Mouse (Mus musculus) adrenal gland, postnatal 25 days (tissue): ENCODE data around the gene Nrap. TPM values are rescaled to one million over a fixed set of nuclear protein-coding genes. Genes with fewer than 3 reads are reported as not detected.
A peak's percentile ranks its signal among the peaks of the same experiment; 100 is the strongest.

Experiments used
- DNase-seq: peaks from one replicate; pipeline ENCODE4 v3.0.0; 2021; ENCODE audit warnings: mixed read lengths
- total RNA-seq: library from RNA; stranded (reverse); gene quantifications from 2 replicates; pipeline ENCODE4 v1.2.3, GENCODE M21; 2021

Nrap gene
- total RNA-seq, 1 experiment from 2014 or later: 0.09 TPM

DNA sequence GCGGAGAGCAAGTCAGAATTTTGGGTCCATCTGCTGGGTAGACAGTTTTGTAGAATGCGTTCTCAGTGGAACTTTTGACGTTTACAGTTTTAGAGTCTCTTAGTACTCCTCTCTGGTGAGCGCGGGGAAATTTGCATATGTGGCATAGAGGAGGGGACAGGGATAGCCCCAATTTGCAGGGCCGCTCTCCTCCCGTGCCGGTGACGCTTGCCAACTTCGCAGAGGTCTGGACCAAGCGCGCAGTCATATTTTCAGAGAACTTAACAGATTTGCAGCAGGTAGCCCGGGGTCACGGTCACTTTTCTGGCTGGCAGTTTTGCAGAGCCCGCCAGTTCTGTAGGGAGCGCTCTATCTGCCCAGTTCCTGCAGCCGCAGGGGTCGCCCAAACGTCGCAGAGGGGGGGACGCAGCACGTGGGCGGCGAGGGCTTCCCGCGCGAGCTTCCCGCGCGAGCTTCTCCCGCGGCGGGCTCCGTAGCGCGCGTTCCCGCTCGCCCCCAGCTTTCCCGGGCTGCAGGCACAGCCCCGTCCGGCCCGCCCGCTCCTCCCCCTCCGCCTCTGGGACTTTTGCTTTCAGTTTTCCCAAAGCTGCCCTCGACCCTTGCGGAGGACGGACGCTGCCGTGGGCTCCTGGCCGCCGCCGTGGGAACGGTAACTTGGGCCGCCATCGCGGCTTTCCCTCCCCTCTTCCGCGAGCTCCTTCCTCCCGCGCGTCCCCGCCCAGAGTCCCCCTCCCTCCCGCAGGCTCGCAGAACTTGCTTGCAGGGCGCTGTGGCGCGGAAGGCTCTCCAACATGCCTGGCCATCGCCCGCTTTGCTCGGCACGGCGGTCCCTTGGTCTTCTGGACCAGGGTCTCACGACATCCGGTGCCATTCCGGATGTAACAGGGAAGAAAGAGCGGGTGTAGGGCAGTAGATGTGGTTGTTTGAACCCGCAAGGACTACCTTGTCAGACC, 7.1 kb upstream of the Nrap start, which contains the start of gene Casp7:
TSS of gene Casp7 (plus strand) at position 461 of the 953 bp plus-strand sequence.
- peak; percentile 75 for DNase-seq

- DNase-seq: no peak
These were observed 6.4 kb upstream of the Nrap start for GRCm38 (mm10) chr19:56396227-56396626.

DNA sequence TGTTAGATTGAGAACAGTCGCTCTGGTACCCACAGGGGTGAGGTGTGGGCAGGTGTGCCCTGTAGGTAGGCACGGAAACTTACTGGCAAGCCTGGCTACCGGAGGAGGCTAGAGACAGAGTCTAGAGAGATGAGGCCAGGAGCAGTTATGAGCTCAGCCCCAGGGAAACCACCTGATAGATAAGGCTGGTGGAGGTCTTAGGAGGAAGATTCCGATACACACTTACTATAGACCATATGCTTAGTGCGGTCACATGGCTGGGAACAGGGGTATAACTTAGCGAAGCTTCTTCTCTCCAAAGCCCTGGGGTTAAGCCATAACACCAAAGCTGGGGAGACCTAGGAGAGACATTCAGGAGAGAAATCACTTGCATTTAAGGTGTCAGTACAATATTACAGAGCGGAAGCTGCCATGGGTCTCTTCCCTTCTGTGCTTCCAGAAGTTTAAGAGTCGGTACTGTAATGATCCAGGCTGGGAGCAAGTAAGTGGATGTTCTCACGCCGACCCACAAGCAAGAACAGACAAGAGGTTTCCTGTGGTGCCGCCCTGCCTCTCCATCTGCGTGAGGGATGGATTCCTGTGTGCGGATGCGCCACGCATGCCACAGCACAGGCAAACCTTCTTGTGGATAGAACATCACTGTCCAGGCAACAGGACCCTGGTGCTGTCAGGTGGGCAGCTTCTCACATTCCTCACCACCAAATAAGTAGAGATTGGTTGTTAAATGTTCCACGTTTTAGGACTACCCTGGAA, 5.5 kb upstream of the Nrap start:
- DNase-seq: no peak

GRCm38 (mm10) chr19:56393311-56393866, 3.6 kb upstream of the Nrap start:
- no peak for DNase-seq

DNA sequence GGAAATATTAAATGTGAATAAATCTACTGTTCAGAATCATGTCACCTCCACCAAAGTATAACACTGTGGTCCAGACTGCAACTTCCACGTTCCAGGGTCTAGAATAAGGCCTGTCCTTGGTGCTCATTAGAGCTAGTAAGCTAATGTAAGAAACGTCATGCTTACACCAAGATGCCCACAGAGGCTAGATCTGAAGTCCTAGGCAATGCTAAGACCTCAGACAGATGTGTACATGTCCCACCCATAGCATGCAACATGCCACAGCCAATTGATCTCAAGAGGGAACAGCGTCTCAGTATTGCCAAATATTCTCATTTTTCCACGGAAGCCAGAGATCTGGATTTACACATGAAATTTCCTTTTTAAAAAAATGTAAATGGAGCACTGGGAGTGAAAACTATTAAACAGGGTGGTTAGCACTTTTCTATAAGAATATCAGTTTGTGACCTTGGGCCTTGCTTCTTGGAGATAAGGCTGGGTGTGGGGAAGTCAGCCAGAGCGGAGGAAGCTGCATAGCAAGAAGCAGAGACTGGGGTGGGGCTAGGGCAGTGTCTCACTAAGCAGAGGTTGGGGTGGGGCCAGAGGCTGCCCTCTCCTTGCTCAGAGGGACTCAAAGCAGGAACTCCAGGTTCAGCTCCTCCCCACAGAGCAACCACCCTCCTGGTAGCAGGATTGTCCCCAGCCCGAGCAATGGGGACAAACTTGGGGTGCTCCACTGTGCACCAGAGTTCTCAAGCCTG, 1.6 kb upstream of the Nrap start:
- DNase-seq: no peak

GRCm38 (mm10) chr19:56389176-56389575, 661 bp downstream of the Nrap start:
- DNase-seq: no peak

- no peak for DNase-seq
These were observed 2.0 kb downstream of the Nrap start for GRCm38 (mm10) chr19:56387726-56388302.

DNA sequence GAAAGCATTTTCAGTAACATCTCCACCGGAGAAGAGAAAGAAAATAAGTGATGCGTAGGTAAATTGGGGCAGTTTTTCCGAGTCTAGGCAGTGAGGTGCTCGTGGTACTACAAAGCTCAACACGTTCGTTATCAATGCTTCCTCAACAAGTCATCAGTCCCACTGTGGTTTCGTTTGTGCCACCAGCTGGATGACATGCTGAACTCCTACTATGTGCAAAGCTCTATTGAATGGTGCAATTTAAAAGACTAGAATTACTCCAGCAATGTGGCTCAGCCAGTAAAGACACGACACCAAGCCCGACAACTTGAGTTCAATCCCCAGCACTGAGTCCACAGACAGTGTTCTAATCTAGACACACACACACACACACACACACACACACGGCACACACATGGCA, 3.7 kb downstream of the Nrap start:
- DNase-seq: no peak

DNA sequence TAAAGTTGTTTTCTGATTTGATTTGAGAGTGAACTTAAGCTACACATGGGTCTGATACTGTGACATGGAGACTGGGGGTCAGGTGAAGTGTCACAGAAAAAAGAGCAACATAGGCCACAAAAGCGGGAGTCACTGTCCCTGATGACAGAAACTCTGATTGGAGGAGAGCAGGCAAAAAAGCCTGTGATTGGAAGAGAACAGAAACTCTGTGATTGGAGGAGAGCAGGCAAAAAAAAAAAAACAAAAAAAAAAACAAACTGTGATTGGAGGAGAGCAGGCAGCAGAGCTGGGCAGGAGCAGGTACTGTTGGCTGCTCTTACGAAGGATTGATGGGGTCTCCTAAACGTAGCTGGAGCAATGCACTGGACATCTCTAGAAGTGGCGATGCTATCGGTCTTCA, 4.3 kb downstream of the Nrap start:
- DNase-seq: no peak

- DNase-seq: no peak
These were observed 8.4 kb downstream of the Nrap start for GRCm38 (mm10) chr19:56381407-56381806.

DNA sequence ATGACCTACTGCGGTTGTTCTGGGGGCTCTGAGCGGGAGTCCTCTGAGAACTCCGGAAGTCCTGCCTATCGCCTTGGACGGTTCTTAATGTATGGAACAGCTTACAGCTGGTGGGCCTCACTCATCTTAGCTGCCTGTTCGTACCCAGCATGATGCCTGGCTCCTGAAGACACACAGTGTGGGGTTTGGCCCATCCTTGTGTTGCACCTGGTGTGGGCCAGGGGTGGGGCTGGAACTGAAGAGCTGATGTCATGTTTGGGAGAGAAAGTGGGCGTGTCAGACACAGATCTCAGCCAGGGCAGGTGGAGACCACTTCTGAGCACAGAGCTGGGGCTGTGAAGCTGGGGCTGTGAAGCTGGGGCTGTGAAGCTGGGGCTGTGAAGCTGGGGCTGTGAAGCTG, 9.5 kb downstream of the Nrap start:
- DNase-seq: no peak

DNA sequence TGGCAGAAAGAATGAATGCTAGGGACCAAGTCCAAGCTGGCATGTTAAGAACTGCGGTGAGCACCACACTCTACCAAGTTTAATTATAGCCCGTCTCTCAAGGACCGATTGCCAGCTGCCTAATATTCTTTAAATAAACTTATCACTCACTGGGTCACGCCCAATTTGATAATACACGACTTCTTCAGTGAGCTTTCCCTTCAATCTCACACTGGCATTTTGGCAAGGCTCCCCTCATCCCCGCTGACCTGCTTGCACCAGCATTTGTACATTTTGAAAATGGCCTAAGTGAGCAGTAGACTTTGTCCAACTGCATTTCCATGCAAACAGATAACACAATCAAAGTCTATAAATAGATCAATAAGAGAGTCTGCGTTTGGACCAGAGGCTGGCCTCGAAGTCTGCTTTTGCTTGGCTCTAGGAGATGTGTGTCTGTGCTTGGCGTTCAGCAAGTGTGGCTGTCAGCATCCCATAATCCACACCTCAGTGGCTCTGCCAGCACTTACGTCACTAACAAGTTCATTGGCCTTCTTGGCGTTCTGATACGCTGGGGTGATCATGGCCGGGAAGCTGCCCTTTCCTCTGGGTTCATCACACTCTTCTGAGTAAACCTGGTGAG, 11.2 kb downstream of the Nrap start:
- DNase-seq: no peak

- no peak for DNase-seq
These were observed 11.8 kb downstream of the Nrap start for GRCm38 (mm10) chr19:56378007-56378406.

- DNase-seq: no peak
These were observed 15.8 kb downstream of the Nrap start for GRCm38 (mm10) chr19:56374011-56374410.

GRCm38 (mm10) chr19:56373246-56373645, 16.6 kb downstream of the Nrap start:
- no peak for DNase-seq

DNA sequence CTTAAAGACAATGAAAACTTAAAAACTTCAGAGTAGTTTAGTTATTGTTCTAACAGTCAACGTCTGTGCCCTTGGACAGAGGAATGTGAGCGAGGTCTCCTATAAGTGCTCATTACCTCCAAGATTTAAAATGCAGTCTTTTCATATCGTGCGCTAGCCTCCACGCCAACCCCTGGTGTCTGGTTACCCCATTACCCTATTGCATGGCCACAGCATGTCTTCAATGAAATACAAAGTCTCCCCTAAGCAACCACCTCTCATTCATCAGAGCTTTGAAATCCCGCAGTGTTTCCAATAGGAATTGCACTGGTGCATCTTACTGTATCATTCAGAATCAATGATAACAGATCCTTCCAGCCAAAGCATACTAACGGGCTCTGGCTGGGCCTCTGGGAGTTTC, 17.6 kb downstream of the Nrap start:
- DNase-seq: no peak

DNA sequence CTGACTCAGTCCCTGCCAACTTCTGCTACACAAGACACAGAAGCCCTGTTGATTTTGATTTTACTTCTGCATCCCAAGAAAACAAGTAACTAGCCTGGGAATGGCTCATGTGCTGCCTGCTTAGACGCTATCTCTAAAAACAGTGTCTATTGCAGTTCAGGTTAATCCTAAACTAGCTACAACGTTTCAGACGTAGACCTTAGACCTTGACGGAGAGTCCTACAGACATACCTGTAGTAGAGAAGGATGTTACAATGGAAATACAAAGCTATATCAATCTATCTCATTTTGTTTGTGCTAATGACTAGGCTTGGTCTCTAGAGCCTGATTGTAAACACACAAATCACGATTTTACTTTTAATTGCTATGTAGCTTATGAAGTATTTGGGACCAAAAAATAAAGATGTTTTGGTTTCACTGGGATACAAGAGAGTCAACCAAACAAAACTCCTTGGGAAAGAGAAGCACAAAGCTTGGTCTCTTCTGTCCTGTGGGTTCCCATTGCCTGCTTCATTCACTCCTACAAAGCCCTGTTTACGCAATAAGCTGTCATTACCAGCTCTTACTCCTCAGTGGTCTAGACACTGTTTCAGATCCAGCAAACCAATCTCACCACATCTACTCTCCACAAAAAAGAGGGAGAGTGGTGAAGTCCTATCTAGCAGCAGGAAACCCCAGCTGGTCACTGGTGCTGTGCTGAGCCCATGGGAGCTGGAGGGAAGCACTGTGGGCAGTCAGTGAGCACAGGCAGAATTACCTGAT, 19.3 kb downstream of the Nrap start:
- DNase-seq: no peak

- no peak for DNase-seq
These were observed 20.9 kb downstream of the Nrap start for GRCm38 (mm10) chr19:56368912-56369311.

- no peak for DNase-seq
These were observed 22.1 kb downstream of the Nrap start for GRCm38 (mm10) chr19:56367778-56368177.

- DNase-seq: no peak
These were observed 23.2 kb downstream of the Nrap start for GRCm38 (mm10) chr19:56366625-56367024.

GRCm38 (mm10) chr19:56366168-56366567, 23.7 kb downstream of the Nrap start:
- no peak for DNase-seq
